Mouse (Mus musculus): ENCODE results near the gene Stk4.

- TF ChIP-seq ZNF384 (IDR thresholded peaks at IDR 0.05; ENCODE audit: low read depth, low read length) (no peak), CHD2 (IDR thresholded peaks at IDR 0.05; ENCODE audit: low read depth, low read length) (no peak)
These were observed 91.5 kb downstream of the Stk4 start for GRCm38 (mm10) chr2:164161515-164162055.

All from ES-E14 (cell line).